Mouse (Mus musculus) ES-Bruce4 (cell line): ENCODE data around the gene Krt78.

ENCODE experiments used
- CTCF ChIP-seq: IDR thresholded peaks from one replicate; pipeline ENCODE4 v1.8.1; 2011; ENCODE audit warnings: low read depth, low read length
- POLR2A ChIP-seq: IDR thresholded peaks from one replicate; pipeline ENCODE4 v1.8.1; 2011; ENCODE audit warnings: low read length; ENCODE audit not compliant: insufficient read depth

GRCm38 (mm10) chr15:101983315-101983948 lies 29.3 kb upstream of the Krt78 start:
- TF ChIP-seq POLR2A (no peak), CTCF (no peak)
